12 mouse cellular contexts compared by ENCODE assay signal in the genomic region with DNA sequence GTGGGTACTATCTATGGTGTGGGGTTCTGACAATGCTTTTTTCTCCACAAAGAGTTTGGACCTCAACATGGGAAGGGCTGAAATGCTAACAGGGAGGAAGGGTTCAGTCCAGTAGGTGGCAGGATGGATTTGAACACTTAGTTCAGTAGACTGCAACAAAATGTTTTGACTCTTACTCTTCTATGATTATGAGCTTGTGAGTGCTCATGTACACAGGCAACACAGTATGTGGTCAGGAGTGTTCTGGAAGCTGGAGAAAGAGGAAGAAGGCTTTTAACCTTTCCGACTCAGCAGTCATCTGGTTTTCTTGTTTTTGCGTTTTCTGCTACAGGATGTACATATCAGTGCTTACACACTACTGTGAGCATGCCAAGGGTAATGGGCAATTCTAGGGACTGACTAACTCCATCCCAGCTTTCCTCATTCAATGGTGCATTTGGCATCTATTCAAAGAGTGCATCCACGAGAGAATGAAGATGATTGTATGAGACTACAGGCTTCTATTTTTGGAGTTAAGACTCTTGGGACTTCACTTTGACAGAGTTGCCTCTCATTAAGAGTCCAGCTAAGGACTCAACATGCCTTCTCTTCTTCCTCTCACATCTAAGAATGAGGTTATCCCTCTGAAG.
DNase-seq lines count a peak whose midpoint lies in the region.
"Had no signal": no experiment of that assay in that cellular context is flagged by ENCODE, and none has a peak within 500 bp of the region (broad histone marks: within the 10 kb centered on the region; RNA-seq: fewer than 3 reads in every experiment).

No protein-coding gene starts in this region.

- peak; percentile 2 for DNase-seq in lung, postnatal 25 days (ENCODE audit: low spot score)
- DNase-seq in lung, postnatal 4 days = no peak
- DNase-seq in CD4-positive, CD25-positive, alpha-beta regulatory T cell, adult 2 months (ENCODE audit: low read depth, low spot score) = peak; percentile 29
- DNase-seq in NIH3T3 (ENCODE audit: low read depth) = peak; percentile 69
- peak; percentile 34 for DNase-seq in naive thymus-derived CD4-positive, alpha-beta T cell, adult 2 months (ENCODE audit: low read depth)
- no peak for DNase-seq in left cerebral cortex, adult 9 months (ENCODE audit: low spot score in 2 of 2)
- no peak for DNase-seq in urinary bladder, adult 18-20 months (ENCODE audit: low spot score in 2 of 2)
- DNase-seq: adrenal gland, adult 2 months; heart, adult 18-20 months; heart, postnatal 4 days; kidney, adult 9 months; layer of hippocampus, postnatal 36 days had no signal

Comparison
In these comparisons a context has a peak if more than half of its experiments do, and no peak if none do; other contexts are left out.
1. DNase-seq: peak in lung, postnatal 25 days (single experiment), CD4-positive, CD25-positive, alpha-beta regulatory T cell, adult 2 months (single experiment), NIH3T3 (single experiment) and naive thymus-derived CD4-positive, alpha-beta T cell, adult 2 months (single experiment); none in lung, postnatal 4 days (0 of 2), left cerebral cortex, adult 9 months (0 of 2) and urinary bladder, adult 18-20 months (0 of 2).